Mouse (Mus musculus): ENCODE measurements around the gene Nudt3. TPM values are rescaled to one million over a fixed set of nuclear protein-coding genes. Genes with fewer than 3 reads are reported as not detected.
A peak's percentile ranks its signal among the peaks of the same experiment; 100 is the strongest.

Gene Nudt3
- polyA plus RNA-seq, 1 experiment from 2014 or later = 295 TPM

DNA sequence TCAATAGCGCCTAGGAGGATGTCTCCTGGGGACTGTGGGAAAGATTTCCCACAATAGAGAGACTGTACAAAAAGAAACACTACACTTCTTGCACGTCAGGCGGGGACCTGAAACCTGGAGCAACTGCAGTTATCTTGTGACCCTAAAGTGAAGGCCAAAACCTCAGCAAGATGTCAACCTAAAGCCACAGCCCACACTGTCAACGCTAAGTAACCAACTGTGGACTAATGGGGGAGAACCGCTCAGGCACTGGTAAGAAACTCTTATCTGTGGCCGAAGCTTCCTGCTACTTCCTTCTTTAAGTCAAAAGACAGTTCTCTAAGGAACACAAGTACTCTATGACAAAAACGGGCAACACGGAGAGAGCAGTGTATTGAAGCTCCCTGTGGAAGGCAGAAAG, 35.1 kb downstream of the Nudt3 start:
- no peak overlapping the region for H3K9ac ChIP-seq (replicated peaks)
- no peaks in the 10 kb centered on the region; the same call in 1 of the 2 replicates for H3K4me1 ChIP-seq
- H3K27ac ChIP-seq (replicated peaks) = no peak overlapping the region
- 87% methylated on average over 8 of the region's 8 CpGs for WGBS
- H3K27me3 ChIP-seq = no peaks in the 10 kb centered on the region
- no peak overlapping the region for H3K4me3 ChIP-seq
- peaks cover 41% of the 10 kb centered on the region for H3K36me3 ChIP-seq
- ATAC-seq (replicated peaks) = no peak
- H3K9me3 ChIP-seq = no peaks in the 10 kb centered on the region
- no peak overlapping the region for H3K4me2 ChIP-seq (replicated peaks)

DNA sequence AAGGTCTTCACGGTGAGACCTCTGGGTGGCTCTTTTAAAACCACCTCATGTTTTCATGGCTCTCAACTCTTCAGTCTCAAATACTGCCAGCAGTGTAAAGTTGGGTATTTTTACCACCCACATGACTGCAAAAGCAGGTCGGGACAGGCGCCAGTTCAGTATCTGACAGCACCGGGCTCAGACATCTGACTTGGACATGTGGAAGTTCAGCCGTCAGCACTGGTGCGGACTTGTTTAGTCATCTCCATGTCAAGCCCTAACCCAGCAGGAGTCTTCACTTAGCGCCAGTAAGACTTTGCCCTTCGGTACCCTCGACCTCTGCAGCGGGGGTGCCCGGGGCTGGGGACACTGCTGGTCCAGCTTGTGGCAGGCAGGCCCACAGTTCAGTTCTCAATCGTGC, 36.0 kb downstream of the Nudt3 start:
- Histone ChIP-seq H3K36me3 (peaks cover 45% of the 10 kb centered on the region), H3K4me1 (no peaks in the 10 kb centered on the region; the same call in 1 of the 2 replicates), H3K27ac (replicated peaks) (no peak overlapping the region), H3K27me3 (no peaks in the 10 kb centered on the region), H3K9ac (replicated peaks) (no peak overlapping the region), H3K4me2 (replicated peaks) (no peak overlapping the region), H3K4me3 (no peak overlapping the region), H3K9me3 (no peaks in the 10 kb centered on the region)
- no peak for ATAC-seq (replicated peaks)
- 82% methylated on average over 12 of the region's 12 CpGs for WGBS

DNA sequence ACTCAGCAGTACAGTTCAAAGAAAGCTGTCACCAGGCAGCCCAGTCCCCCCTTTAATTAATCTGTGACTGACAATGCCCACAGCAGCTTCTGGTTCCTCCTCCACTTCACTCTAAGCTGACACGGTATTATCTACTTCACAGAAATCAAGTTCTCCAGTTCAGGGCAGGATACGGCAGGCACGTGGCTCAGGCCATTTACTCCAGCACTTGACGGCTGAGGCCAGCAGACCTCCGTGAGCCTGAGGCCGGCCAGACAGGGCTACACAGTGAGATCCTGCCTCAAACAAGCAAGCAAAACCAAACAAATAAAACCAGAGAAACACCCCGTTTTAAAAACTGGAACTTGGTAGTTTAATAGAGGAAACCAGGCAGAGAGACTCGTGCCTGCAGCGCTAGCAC, 36.6 kb downstream of the Nudt3 start:
- Histone ChIP-seq H3K27ac (replicated peaks) (no peak overlapping the region), H3K9ac (replicated peaks) (no peak overlapping the region), H3K9me3 (no peaks in the 10 kb centered on the region), H3K27me3 (no peaks in the 10 kb centered on the region), H3K36me3 (peaks cover 45% of the 10 kb centered on the region), H3K4me2 (replicated peaks) (no peak overlapping the region), H3K4me3 (no peak overlapping the region), H3K4me1 (no peaks in the 10 kb centered on the region; the same call in 1 of the 2 replicates)
- no peak for ATAC-seq (replicated peaks)
- 74% methylated on average over 9 of the region's 9 CpGs for WGBS

DNA sequence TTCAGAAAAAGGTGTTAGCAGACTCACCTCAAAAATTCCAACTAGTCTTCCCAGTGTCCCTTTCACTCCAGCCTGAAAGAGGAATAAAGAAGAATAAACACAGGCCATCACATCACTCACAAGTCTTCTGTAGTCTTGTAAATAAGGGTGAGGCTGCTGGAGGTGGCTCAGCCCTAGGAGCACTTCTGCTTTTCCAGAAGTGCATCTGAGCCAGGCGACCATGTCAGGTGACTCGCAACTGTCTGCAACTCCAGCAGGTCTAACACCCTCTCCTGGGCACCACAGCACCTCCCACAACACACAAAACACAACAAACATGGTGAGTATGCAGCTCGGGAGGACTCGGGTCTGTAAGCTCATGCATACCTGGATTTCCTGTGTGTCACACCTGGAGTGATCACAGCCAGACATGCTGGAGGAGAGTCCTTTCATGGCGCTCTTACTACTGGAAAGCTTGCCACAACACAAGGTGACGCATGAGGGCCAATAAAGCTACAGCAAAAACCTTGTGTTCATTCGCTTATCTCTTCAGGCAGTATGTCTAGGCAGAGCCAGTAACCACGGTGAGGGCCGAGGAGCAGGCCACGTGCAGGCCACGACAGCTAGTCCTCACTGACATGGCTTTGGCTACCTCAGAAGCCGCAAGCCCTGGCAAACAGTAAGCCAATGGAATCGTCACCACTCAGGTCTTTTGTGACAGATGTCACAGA, 40.0 kb downstream of the Nudt3 start:
- no peak overlapping the region for H3K4me3 ChIP-seq
- no peak overlapping the region for H3K4me2 ChIP-seq (replicated peaks)
- no peak overlapping the region for H3K9ac ChIP-seq (replicated peaks)
- no peak overlapping the region for H3K27ac ChIP-seq (replicated peaks)
- 90% methylated on average over 13 of the region's 13 CpGs for WGBS
- H3K27me3 ChIP-seq = no peaks in the 10 kb centered on the region
- H3K36me3 ChIP-seq = peaks cover 67% of the 10 kb centered on the region
- H3K4me1 ChIP-seq = peaks cover 7% of the 10 kb centered on the region
- H3K9me3 ChIP-seq = no peaks in the 10 kb centered on the region
- no peak for ATAC-seq (replicated peaks)

DNA sequence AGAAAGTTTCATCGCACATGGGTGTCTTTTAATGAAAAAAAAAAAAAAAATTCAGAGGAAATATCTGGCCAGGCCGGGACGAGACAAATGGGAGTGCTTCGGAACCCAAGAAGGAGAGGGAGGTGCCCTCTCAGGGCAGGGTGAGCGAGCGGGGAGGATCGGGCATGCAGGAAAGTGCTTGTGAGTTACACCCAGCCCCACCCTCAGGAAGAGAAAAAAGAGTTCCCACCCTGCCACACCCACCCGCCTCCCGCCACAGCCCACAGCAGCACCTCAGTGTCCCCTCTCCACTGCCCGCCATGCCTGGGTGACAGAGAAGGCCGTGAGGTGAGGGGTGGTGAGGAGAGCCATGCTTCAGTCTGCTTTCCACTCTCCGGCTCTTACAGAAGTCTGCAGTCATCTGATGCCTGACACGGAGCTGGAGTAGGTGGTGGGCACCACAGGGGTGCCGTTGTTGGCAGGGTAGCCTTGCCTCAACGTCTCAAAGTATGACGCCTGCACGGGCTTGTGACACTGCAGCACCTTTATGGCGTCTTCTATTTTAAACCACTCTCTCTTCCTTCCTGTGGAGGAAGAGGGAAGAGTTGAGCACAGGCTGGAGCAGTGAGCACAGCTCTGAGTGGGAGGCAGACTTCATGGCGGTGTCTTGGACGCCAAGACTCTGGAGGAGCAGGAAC, 42.8 kb downstream of the Nudt3 start:
- peaks cover 7% of the 10 kb centered on the region; the same call in 1 of the 2 replicates for H3K4me1 ChIP-seq
- H3K36me3 ChIP-seq = peaks cover 70% of the 10 kb centered on the region
- 87% methylated on average over 20 of the region's 20 CpGs for WGBS
- no peaks in the 10 kb centered on the region for H3K9me3 ChIP-seq
- peak overlapping the region; percentile 63; the same call in 1 of the 2 replicates for H3K27ac ChIP-seq (replicated peaks)
- H3K27me3 ChIP-seq = no peaks in the 10 kb centered on the region
- ATAC-seq (replicated peaks) = no peak
- H3K9ac ChIP-seq (replicated peaks) = no peak overlapping the region
- no peak overlapping the region for H3K4me3 ChIP-seq
- H3K4me2 ChIP-seq (replicated peaks) = no peak overlapping the region

DNA sequence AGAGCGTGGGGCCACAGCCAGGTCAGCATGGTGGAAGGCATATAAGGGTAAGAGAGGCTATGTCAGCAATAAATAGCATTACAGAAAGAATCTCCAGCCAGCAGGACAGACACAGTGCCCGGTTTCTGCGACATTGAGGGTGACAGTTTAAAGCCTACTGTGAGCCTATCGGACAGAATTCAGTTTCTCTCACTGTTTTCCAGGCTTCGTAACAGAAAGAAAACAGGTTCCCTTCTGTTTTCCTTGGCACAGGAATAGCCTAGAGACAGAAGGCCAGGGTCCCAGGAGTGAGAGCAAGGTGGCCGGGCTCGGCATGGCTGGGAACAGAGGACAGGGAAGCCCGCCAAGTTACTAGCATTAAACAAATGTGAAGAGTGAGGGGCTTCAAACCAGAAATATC, 43.5 kb downstream of the Nudt3 start:
- Histone ChIP-seq H3K36me3 (peaks cover 63% of the 10 kb centered on the region), H3K4me2 (replicated peaks) (no peak overlapping the region), H3K4me1 (peaks cover 11% of the 10 kb centered on the region; the same call in 1 of the 2 replicates), H3K27ac (replicated peaks) (peak overlapping the region; percentile 63), H3K27me3 (no peaks in the 10 kb centered on the region), H3K9ac (replicated peaks) (no peak overlapping the region), H3K9me3 (no peaks in the 10 kb centered on the region), H3K4me3 (no peak overlapping the region)
- ATAC-seq (replicated peaks) = no peak
- WGBS = 72% methylated on average over 8 of the region's 8 CpGs

DNA sequence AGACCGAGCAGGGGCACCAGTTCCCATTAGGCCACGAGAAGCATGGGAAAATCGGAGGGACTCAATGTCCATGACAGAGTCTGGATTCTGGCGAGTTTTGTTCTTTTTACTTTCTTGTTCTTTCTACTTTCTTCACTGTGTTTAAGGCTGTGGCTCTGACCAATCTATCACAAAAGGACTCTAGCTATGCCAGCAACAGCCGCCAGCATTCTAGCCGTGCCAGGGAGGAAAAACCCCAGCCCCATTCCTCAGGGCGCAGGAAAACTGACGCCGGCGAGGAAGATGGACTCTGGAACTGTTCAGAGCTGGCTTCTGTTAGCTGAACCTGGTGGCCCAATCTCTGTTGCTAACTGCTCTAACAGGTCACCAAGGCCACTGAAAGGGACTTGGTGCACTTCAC, 44.8 kb downstream of the Nudt3 start:
- H3K36me3 ChIP-seq = peaks cover 56% of the 10 kb centered on the region

DNA sequence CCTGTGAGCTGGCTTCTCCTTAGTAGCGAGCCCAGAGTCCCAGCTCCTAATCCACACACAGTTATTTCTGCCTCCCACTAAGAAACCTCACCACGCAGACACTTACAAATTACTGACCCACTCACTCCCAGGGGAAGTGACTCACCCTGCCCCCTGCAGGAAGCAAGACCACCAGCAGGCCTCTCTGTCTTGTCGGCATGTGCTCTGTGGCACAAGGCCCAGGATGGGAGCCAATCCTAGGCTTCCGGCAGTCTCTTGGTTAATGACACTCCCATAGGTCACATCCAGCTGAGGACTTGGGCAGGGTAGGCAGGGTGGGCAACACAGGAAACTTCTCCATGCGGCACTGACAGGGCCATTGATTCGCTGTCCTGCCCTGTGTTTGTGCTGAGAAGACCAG, 45.8 kb downstream of the Nudt3 start:
- Histone ChIP-seq H3K9me3 (no peaks in the 10 kb centered on the region), H3K27me3 (no peaks in the 10 kb centered on the region), H3K36me3 (peaks cover 52% of the 10 kb centered on the region), H3K27ac (replicated peaks) (no peak overlapping the region), H3K4me3 (no peak overlapping the region), H3K4me1 (peaks cover 14% of the 10 kb centered on the region), H3K4me2 (replicated peaks) (no peak overlapping the region), H3K9ac (replicated peaks) (no peak overlapping the region)
- WGBS = 74% methylated on average over 6 of the region's 6 CpGs
- no peak for ATAC-seq (replicated peaks)

More for the DNA sequence above, 44.8 kb downstream of the Nudt3 start:
- 81% methylated on average over 10 of the region's 10 CpGs for WGBS
- Histone ChIP-seq H3K9me3 (no peaks in the 10 kb centered on the region), H3K4me2 (replicated peaks) (no peak overlapping the region), H3K4me1 (peaks cover 14% of the 10 kb centered on the region), H3K27me3 (no peaks in the 10 kb centered on the region), H3K9ac (replicated peaks) (no peak overlapping the region), H3K4me3 (no peak overlapping the region), H3K27ac (replicated peaks) (peak overlapping the region; percentile 63; the same call in 1 of the 2 replicates)
- ATAC-seq (replicated peaks) = no peak

DNA sequence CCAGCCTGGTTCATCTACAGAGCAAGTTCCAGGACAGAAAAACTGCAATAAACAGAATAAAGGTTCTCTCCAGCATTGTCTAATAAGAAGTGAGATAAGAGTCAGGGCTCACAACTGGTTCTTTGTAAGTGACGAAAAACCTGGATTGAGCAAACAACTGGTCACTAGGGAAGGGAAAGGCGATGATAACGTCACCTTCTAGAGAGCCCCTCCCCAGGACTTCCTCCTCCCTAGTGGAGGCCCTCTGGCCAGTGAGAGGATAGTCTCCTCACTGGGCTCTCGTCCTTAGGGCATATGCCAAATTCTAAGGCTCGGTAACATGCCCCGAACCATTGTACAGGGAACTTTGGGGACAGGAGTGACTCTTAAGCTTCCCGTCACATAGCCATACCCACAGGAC, 47.2 kb downstream of the Nudt3 start:
- Histone ChIP-seq H3K9ac (replicated peaks) (no peak overlapping the region), H3K9me3 (no peaks in the 10 kb centered on the region), H3K4me3 (no peak overlapping the region), H3K4me2 (replicated peaks) (no peak overlapping the region), H3K4me1 (peaks cover 14% of the 10 kb centered on the region), H3K27me3 (no peaks in the 10 kb centered on the region), H3K27ac (replicated peaks) (no peak overlapping the region), H3K36me3 (peaks cover 44% of the 10 kb centered on the region)
- no peak for ATAC-seq (replicated peaks)
- 90% methylated on average over 7 of the region's 7 CpGs for WGBS

DNA sequence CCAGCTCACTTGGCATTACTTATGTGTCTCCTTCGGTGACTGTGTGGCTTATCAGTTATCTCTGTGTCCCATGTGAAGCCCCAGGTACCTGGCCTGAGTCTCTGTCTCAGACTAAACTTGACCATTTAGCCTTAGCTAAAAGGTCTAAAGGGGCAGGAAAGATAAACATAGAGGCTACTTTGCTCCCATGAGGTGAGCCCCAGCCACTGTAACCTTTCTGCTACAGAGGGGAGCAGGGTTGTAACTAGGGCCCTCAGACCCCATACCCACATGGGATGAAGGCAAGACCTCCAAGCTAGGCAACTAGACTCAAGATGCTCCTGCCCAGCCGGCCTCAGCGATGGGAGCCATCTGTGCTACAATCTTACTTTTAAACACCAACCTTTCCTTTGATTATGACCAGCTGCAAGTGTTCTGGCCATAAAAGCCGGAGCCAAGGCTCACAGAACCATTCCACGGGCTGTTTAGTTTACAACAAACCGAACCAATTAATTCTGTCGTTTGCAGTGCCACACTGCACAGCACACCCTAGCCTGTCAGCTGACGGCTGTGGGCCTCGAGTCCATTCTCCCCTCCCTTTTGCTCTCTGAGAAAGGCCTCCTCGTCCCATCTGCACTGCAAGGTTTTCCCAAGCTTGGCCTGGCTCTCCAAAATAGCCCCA, 48.0 kb downstream of the Nudt3 start:
- ATAC-seq (replicated peaks) = no peak
- peaks cover 14% of the 10 kb centered on the region for H3K4me1 ChIP-seq
- H3K27ac ChIP-seq (replicated peaks) = peak overlapping the region; percentile 24
- 81% methylated on average over 10 of the region's 10 CpGs for WGBS
- no peak overlapping the region for H3K9ac ChIP-seq (replicated peaks)
- peaks cover 35% of the 10 kb centered on the region for H3K36me3 ChIP-seq
- no peak overlapping the region for H3K4me2 ChIP-seq (replicated peaks)
- H3K4me3 ChIP-seq = no peak overlapping the region
- no peaks in the 10 kb centered on the region for H3K9me3 ChIP-seq
- no peaks in the 10 kb centered on the region for H3K27me3 ChIP-seq

DNA sequence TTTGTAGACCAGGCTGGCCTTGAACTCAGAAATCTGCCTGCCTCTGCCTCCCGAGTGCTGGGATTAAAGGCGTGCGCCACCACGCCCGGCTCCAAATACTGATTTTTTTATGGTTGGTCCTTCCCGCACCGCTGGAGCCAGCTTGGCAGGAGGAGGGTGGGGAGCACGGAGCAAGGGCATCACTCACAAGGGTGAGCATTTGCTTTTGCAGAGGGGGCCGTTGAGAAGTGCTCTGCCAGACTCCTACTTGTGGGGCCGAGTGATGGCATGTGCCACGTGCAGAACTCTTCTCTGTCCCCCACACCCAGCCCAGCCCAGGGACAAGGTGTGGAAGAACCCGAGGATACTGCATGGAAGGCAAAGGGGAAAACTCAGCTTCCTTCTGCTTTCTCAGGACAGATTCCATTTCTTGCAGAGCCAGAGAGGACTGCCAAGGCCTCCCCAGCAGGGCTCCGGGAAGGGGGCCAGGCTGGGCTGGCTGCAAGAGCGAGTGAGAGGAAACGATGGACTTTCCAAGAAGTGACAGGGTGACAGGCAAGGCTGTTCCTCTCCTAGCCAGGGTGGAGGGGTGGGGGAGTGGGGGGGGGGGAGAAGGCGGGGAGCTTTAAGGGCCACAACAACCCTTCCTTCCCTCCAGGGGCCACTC, 48.7 kb downstream of the Nudt3 start:
- ATAC-seq (replicated peaks) = no peak; the same call in 1 of the 2 replicates
- Histone ChIP-seq H3K36me3 (peaks cover 29% of the 10 kb centered on the region), H3K27me3 (no peaks in the 10 kb centered on the region), H3K4me1 (peaks cover 9% of the 10 kb centered on the region), H3K27ac (replicated peaks) (peak overlapping the region; percentile 24), H3K9ac (replicated peaks) (no peak overlapping the region), H3K4me3 (no peak overlapping the region), H3K4me2 (replicated peaks) (no peak overlapping the region), H3K9me3 (no peaks in the 10 kb centered on the region)
- WGBS = 82% methylated on average over 16 of the region's 16 CpGs
